Mouse (Mus musculus) hindbrain, embryonic 14.5 days (tissue): ENCODE data around the gene Gm17490. TPM values are rescaled to one million over a fixed set of nuclear protein-coding genes. Genes with fewer than 3 reads are reported as not detected.
"Not testable (repeated sequence)": the region's sequence is repeated elsewhere in the genome, so short reads cannot be mapped to it uniquely, and the experiment has no call there.

Experiments
- ATAC-seq: fragments of 200-750 bp; cut with Nextera tagmentation; 2 replicates; pipeline ENCODE4 v1.8.0; 2017; ENCODE audit warnings: moderate number of reproducible peaks, mild to moderate bottlenecking, moderate TSS enrichment, moderate library complexity; ENCODE audit not compliant: low FRiP score
- DNase-seq: peaks from one replicate; pipeline ENCODE4 v3.0.0-alpha.2; 2015; ENCODE audit warnings: low spot score
- H3K27ac ChIP-seq: fragments of 300-500 bp; sonication (generic); 2 replicates; pipeline ENCODE4 v1.5.1; 2014; ENCODE audit warnings: mild to moderate bottlenecking, moderate library complexity
- H3K27me3 ChIP-seq: fragments of 300-500 bp; sonication (generic); 2 replicates; pipeline ENCODE4 v1.6.1; 2014; ENCODE audit warnings: mild to moderate bottlenecking, low read length, mixed read lengths; ENCODE audit not compliant: control insufficient read depth, insufficient read depth
- H3K36me3 ChIP-seq: fragments of 300-500 bp; sonication (generic); replicated peaks from 2 replicates; pipeline ENCODE4 v1.6.1; 2014; ENCODE audit not compliant: control insufficient read depth, insufficient read depth
- H3K4me1 ChIP-seq: fragments of 300-500 bp; sonication (generic); replicated peaks from 2 replicates; pipeline ENCODE4 v1.6.1; 2014; ENCODE audit warnings: antibody characterized with exemption, low read length, mixed read lengths; ENCODE audit not compliant: control insufficient read depth, insufficient read depth
- H3K4me2 ChIP-seq: fragments of 300-500 bp; sonication (generic); replicated peaks from 2 replicates; pipeline ENCODE4 v1.6.1; 2014; ENCODE audit warnings: mild to moderate bottlenecking, moderate library complexity
- H3K4me3 ChIP-seq: fragments of 300-500 bp; sonication (generic); replicated peaks from 2 replicates; pipeline ENCODE4 v1.5.1; 2014; ENCODE audit warnings: mild to moderate bottlenecking, low read length
- H3K9ac ChIP-seq: fragments of 300-500 bp; sonication (generic); 2 replicates; pipeline ENCODE4 v1.6.1; 2014
- H3K9me3 ChIP-seq: fragments of 300-500 bp; sonication (generic); 2 replicates; pipeline ENCODE4 v1.6.1; 2016; ENCODE audit warnings: low read length; ENCODE audit not compliant: control insufficient read depth
- WGBS: fragments of 180-500 bp; shearing (Covaris S2); extraction: QIAGEN DNeasy Blood & Tissue Kit; methylation state at CpG from one replicate; pipeline ENCODE4 v1.1.7; 2014; 5-methylcytosine and 5-hydroxymethylcytosine counted together
- polyA plus RNA-seq: library from polyadenylated mRNA; unstranded; fragments of >200 nt; fragmentation: Nextera tagmentation; extraction: Ambion mirVana; gene quantifications from 2 replicates; pipeline ENCODE4 v1.2.1, GENCODE M21; 2014

Gm17490 gene
- polyA plus RNA-seq, 1 experiment from 2014 or later, result not detected

DNA sequence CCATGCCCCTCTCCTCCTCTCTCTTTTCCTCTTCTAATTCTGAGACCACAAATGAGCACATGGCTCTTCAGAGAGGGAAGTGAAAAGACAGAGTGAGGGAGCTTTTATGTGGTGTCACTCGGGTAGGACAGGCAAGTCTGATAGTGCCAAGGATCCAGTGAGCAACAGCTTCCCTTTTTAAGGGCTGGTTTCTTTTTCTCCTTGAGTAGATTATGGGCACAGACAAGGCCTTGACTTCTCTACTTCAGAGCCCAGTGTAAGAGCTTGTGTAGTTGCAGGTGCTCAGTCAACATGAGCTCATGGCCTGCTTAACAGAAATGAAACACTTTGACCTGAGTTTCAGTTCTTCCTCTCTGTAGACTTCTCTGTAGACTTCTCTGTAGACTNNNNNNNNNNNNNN, 11.1 kb upstream of the Gm17490 start:
- H3K9ac ChIP-seq, result no peak overlapping the region
- no peak for ATAC-seq
- H3K9me3 ChIP-seq, result no peaks in the 10 kb centered on the region
- H3K4me3 ChIP-seq, result no peak overlapping the region
- H3K27ac ChIP-seq, result no peak overlapping the region
- no peak overlapping the region for H3K4me2 ChIP-seq
- H3K4me1 ChIP-seq, result no peaks in the 10 kb centered on the region
- H3K36me3 ChIP-seq, result no peaks in the 10 kb centered on the region
- WGBS, result 85% methylated on average over 1 of the region's 1 CpGs
- no peaks in the 10 kb centered on the region for H3K27me3 ChIP-seq
- no peak for DNase-seq

DNA sequence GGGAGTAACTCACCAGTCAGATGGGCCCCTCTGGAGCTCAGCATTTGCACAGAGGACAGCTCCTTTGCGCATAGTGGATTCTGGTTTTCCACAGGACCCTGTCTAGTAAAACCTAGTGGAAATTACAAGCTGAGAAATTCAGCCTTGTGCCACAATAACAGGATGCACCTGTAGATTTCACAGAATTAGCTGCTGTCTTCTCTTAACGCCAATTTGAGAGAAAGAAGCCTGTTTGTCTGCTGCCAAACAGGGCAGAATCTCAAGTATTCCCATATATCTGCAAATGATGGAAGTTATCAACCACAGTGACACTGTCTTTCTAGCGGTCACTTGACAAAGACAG, 10.0 kb upstream of the Gm17490 start:
- no peak overlapping the region for H3K27ac ChIP-seq
- H3K4me1 ChIP-seq, result no peaks in the 10 kb centered on the region
- no peak overlapping the region for H3K9ac ChIP-seq
- ATAC-seq, result no peak
- 80% methylated on average over 3 of the region's 3 CpGs for WGBS
- no peaks in the 10 kb centered on the region for H3K27me3 ChIP-seq
- H3K36me3 ChIP-seq, result no peaks in the 10 kb centered on the region
- H3K4me3 ChIP-seq, result no peak overlapping the region
- no peak for DNase-seq
- no peak overlapping the region for H3K4me2 ChIP-seq
- H3K9me3 ChIP-seq, result no peaks in the 10 kb centered on the region

DNA sequence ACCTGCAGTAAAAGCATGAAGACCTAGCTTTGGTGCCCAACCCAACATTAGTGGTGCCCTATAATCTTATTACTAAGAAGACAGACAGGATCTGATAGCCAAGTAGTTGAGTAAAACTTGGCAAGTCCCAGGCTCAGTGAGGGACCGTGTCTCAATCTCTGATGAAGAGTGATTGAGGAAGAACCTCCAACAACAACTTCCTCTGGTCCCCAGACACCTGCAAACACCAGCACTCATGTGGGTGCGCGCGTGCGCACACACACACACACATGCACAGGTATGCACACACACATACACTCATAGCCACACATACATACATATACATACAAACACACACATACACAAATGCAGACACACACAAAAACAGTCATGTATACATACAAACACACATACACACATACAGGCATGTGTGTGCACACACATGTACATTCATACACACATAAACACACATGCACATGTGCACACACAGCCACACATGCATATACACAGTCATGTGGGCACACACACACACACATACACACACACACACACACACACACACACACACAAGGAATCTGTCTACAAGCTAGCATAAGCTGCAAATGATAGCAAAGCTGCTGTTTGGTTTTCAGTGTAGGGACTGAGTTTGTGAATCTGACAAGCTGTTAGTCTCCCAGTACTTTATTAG, 9.5 kb upstream of the Gm17490 start:
- H3K27me3 ChIP-seq, result no peaks in the 10 kb centered on the region
- no peak overlapping the region for H3K9ac ChIP-seq
- H3K4me2 ChIP-seq, result no peak overlapping the region
- H3K9me3 ChIP-seq, result no peaks in the 10 kb centered on the region
- H3K4me1 ChIP-seq, result no peaks in the 10 kb centered on the region
- H3K36me3 ChIP-seq, result no peaks in the 10 kb centered on the region
- 97% methylated on average over 5 of the region's 5 CpGs for WGBS
- no peak overlapping the region for H3K4me3 ChIP-seq
- no peak for ATAC-seq
- DNase-seq, result no peak
- H3K27ac ChIP-seq, result no peak overlapping the region

DNA sequence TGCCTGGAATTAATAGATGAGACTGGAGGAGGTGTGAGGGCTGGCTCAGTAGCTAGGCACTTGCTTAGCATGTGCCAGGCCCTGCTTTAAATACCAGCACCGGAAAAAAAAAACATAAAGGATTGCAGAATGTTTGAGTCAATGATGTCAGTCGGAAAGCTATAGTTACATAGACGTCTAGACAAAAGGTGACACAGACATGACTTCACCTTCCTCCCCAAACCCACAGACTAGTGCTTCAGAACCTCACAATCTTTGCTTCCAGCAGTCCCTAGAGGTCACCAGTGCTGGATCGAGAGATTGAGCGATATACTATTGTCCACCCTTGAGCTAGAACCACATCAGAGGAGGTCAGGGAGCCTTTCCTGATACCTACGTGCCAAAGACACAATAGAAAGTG, 9.0 kb upstream of the Gm17490 start:
- no peak overlapping the region for H3K4me2 ChIP-seq
- no peaks in the 10 kb centered on the region for H3K9me3 ChIP-seq
- no peaks in the 10 kb centered on the region for H3K4me1 ChIP-seq
- H3K36me3 ChIP-seq, result no peaks in the 10 kb centered on the region
- ATAC-seq (no peak), DNase-seq (no peak)
- no peak overlapping the region for H3K27ac ChIP-seq
- H3K27me3 ChIP-seq, result no peaks in the 10 kb centered on the region
- 88% methylated on average over 6 of the region's 6 CpGs for WGBS
- no peak overlapping the region for H3K4me3 ChIP-seq
- H3K9ac ChIP-seq, result no peak overlapping the region

DNA sequence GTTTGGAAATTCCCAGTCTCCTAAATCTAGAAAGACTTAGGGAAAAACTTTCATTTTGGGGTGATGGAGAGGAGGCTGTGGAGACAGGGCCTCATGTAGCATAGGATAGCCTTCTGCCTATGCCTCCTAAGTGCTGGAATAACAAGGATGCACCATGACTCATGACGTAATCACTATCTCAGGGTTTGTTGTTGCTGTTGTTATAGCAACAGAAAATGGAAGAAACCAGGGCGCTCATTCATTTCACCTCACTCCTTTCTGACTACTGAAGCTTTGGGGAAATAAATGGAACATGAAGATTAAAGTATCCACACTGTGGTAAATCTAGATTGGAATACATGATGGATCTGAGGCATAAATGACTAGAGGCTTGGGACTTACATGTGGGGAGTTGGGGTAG, 2.3 kb downstream of the Gm17490 start:
- H3K36me3 ChIP-seq, result no peaks in the 10 kb centered on the region
- H3K9ac ChIP-seq, result no peak overlapping the region
- WGBS, result 93% methylated on average over 2 of the region's 2 CpGs
- no peak for DNase-seq
- ATAC-seq, result no peak
- H3K27ac ChIP-seq, result no peak overlapping the region
- H3K9me3 ChIP-seq, result no peaks in the 10 kb centered on the region
- H3K4me2 ChIP-seq, result no peak overlapping the region
- no peak overlapping the region for H3K4me3 ChIP-seq
- H3K27me3 ChIP-seq, result no peaks in the 10 kb centered on the region
- no peaks in the 10 kb centered on the region for H3K4me1 ChIP-seq

DNA sequence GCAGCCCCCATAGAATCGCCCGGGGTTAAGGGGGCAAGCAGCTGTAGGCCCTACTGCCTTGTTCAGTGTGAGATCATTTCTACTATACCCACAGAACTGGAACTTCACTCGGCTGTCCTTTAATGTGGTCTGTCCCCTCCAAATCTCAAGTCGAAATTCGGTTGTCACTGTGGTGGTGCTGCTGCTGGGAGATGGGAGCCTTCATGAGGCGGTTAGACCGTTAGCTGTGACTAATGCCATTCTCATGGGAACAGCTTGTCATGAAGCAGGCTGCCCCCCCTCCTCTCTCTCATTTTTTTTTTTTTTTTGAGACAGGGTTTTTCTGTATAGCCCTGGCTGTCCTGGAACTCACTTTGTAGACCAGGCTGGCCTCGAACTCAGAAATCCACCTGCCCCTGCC, 2.9 kb downstream of the Gm17490 start:
- H3K36me3 ChIP-seq, result no peaks in the 10 kb centered on the region
- no peaks in the 10 kb centered on the region for H3K27me3 ChIP-seq
- ATAC-seq (no peak), DNase-seq (no peak)
- no peak overlapping the region for H3K4me3 ChIP-seq
- no peak overlapping the region for H3K9ac ChIP-seq
- no peaks in the 10 kb centered on the region for H3K4me1 ChIP-seq
- H3K27ac ChIP-seq, result no peak overlapping the region
- no peak overlapping the region for H3K4me2 ChIP-seq
- H3K9me3 ChIP-seq, result no peaks in the 10 kb centered on the region
- 92% methylated on average over 8 of the region's 8 CpGs for WGBS

DNA sequence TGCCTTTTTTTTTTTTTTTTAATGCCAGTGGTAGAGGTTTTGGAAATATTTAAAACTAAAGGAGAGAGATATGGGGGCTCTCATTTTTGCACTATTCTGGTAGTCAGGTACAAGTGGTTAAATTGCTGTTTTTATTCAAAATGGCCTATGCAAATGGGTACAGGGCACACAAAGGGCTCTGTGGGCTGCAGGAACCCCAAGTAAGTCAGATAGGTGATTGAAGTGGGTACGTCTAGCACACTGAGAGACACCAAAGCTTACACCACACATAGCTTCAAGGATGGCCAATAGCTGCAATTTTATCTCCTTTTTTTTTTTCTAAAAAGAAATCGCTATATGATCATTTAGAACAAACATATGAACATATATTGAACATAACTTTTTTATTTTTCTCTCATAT, 6.5 kb downstream of the Gm17490 start:
- Histone ChIP-seq H3K27me3 (no peaks in the 10 kb centered on the region), H3K9ac (no peak overlapping the region), H3K4me2 (no peak overlapping the region), H3K4me1 (no peaks in the 10 kb centered on the region), H3K9me3 (no peaks in the 10 kb centered on the region), H3K4me3 (no peak overlapping the region), H3K27ac (no peak overlapping the region), H3K36me3 (no peaks in the 10 kb centered on the region)
- no peak for DNase-seq
- ATAC-seq, result no peak
- 88% methylated on average over 2 of the region's 2 CpGs for WGBS

DNA sequence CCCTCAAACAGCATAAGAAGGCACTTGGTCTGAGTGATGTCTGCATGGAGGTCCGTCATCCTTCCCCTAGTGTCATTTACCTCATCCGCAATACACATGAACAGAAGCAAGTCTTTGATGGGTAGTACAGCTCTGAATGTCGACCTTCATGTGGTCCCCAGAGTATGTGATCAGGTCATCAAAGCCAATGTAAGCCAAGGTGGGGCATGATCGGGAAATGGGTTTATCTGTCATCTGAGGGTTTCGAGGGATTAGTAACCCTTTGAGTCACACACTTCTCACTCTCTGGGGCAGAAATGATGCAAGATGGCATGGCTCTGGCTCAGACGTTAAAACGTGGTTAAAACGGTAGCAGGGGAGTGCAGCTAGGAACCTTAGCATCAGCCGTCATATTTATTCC, 9.2 kb downstream of the Gm17490 start:
- Histone ChIP-seq H3K4me3 (no peak overlapping the region), H3K36me3 (no peaks in the 10 kb centered on the region), H3K9ac (no peak overlapping the region), H3K9me3 (no peaks in the 10 kb centered on the region), H3K4me2 (no peak overlapping the region), H3K4me1 (no peaks in the 10 kb centered on the region), H3K27ac (no peak overlapping the region), H3K27me3 (no peaks in the 10 kb centered on the region)
- DNase-seq (no peak), ATAC-seq (no peak)
- WGBS, result 92% methylated on average over 9 of the region's 9 CpGs

DNA sequence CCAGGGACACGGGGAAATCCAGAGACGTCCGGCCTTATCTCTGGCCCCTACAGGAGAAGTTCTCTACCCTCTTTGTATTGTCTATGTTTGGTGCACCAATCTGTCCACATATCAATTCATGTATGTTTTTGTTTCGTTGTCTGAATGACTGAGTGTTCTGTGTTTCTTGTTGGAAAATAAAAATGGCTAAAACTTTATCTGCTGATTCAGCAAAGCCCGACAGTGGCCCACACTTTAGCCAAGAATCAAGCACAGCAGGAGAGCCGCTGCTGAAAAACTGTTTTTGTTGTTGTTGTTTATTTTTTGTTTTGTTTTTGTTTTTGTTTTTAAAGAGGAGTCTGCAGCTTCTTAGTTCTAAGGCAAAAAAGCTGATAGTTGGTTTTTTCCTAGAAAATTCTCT, 13.1 kb downstream of the Gm17490 start:
- ATAC-seq, result not testable (repeated sequence)

DNA sequence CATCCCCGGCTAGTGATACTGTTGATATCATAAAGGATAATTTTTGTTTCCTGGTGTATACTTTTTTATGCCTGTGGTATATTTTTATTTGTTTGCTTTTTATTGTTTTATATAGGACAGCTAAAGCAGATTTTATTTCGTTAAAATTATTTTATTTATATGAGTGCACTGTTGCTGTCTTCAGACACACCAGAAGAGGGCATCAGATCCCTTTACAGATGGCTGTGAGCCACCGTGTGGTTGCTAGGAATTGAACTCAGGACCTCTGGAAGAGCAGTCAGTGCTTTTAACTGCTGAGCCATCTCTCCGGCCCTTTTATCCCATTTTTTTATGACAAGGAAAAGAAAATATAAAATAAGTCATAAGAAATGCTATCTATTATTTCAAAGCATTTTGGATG, 19.3 kb downstream of the Gm17490 start:
- H3K36me3 ChIP-seq, H3K4me3 ChIP-seq, DNase-seq, H3K27ac ChIP-seq, H3K4me1 ChIP-seq, ATAC-seq, H3K9ac ChIP-seq, H3K27me3 ChIP-seq, H3K4me2 ChIP-seq, H3K9me3 ChIP-seq: not testable (repeated sequence)
- 81% methylated on average over 4 of the region's 4 CpGs for WGBS

More for the DNA sequence above, 13.1 kb downstream of the Gm17490 start:
- H3K27me3 ChIP-seq, H3K9me3 ChIP-seq, H3K4me2 ChIP-seq, H3K4me3 ChIP-seq, H3K4me1 ChIP-seq, H3K36me3 ChIP-seq, DNase-seq, H3K27ac ChIP-seq, H3K9ac ChIP-seq: not testable (repeated sequence)
- WGBS, result 89% methylated on average over 6 of the region's 6 CpGs
